Mouse (Mus musculus) heart, embryonic 14.5 days (tissue): Measurements from ENCODE around the gene Slc27a5. TPM values are rescaled to one million over a fixed set of nuclear protein-coding genes. Genes with fewer than 3 reads are reported as not detected.

Experiments
- ATAC-seq: fragments of 200-750 bp; cut with Nextera tagmentation; 2 replicates; pipeline ENCODE4 v1.8.0; 2017; ENCODE audit warnings: low read depth, moderate TSS enrichment; ENCODE audit not compliant: insufficient number of reproducible peaks, insufficient read depth, low FRiP score
- H3K27ac ChIP-seq, 2 experiments: fragments of 200-500 bp in 1 of 2; fragments of 300-500 bp in 1 of 2; sonication (generic) in 1 of 2; replicated peaks in 1 of 2; 2 replicates each; pipeline ENCODE4 v1.5.1; 2012 to 2014; ENCODE audit warnings: low read depth in 2 of 2, low read length in 2 of 2, control low read depth in 1 of 2, mild to moderate bottlenecking in 1 of 2, mixed read lengths in 1 of 2; ENCODE audit not compliant: control insufficient read depth in 1 of 2, insufficient read depth in 1 of 2
- H3K27me3 ChIP-seq: fragments of 300-500 bp; sonication (generic); 2 replicates; pipeline ENCODE4 v1.6.1; 2014; ENCODE audit warnings: mild to moderate bottlenecking, low read length, control low read depth; ENCODE audit not compliant: control insufficient read depth, insufficient read depth
- H3K36me3 ChIP-seq: fragments of 300-500 bp; sonication (generic); 2 replicates; pipeline ENCODE4 v1.6.1; 2014; ENCODE audit warnings: mild to moderate bottlenecking, control low read depth, low read length, mixed read lengths; ENCODE audit not compliant: control insufficient read depth, insufficient read depth
- H3K4me1 ChIP-seq, 2 experiments: fragments of 200-500 bp in 1 of 2; fragments of 300-500 bp in 1 of 2; sonication (generic) in 1 of 2; 2 replicates each; pipeline ENCODE4 v1.6.1; 2012 to 2014; ENCODE audit warnings: low read length in 2 of 2, control low read depth in 1 of 2, mixed read lengths in 1 of 2; ENCODE audit not compliant: control insufficient read depth in 2 of 2, insufficient read depth in 2 of 2
- H3K4me2 ChIP-seq: fragments of 300-500 bp; sonication (generic); 2 replicates; pipeline ENCODE4 v1.6.1; 2014; ENCODE audit warnings: mild to moderate bottlenecking, low read length
- H3K4me3 ChIP-seq, 2 experiments: fragments of 200-500 bp in 1 of 2; fragments of 300-500 bp in 1 of 2; sonication (generic) in 1 of 2; 2 replicates each; pipeline ENCODE4 v1.5.1; 2012 to 2014; ENCODE audit warnings: low read length in 2 of 2, mild to moderate bottlenecking in 2 of 2, control low read depth in 1 of 2, low read depth in 1 of 2, moderate library complexity in 1 of 2; ENCODE audit not compliant: control insufficient read depth in 1 of 2, insufficient read depth in 1 of 2
- H3K9ac ChIP-seq: fragments of 300-500 bp; sonication (generic); 2 replicates; pipeline ENCODE4 v1.6.1; 2014; ENCODE audit warnings: mild to moderate bottlenecking, low read length
- H3K9me3 ChIP-seq: fragments of 300-500 bp; sonication (generic); 2 replicates; pipeline ENCODE4 v1.6.1; 2016; ENCODE audit warnings: low read length, control low read depth; ENCODE audit not compliant: control insufficient read depth
- WGBS: fragments of 180-500 bp; shearing (Covaris S2); extraction: QIAGEN DNeasy Blood & Tissue Kit; methylation state at CpG from one replicate; pipeline ENCODE4 v1.1.7; 2014; 5-methylcytosine and 5-hydroxymethylcytosine counted together
- polyA plus RNA-seq: library from polyadenylated mRNA; unstranded; fragments of >200 nt; fragmentation: Nextera tagmentation; extraction: Ambion mirVana; gene quantifications from 2 replicates; pipeline ENCODE4 v1.2.1, GENCODE M21; 2014

Slc27a5 gene
- polyA plus RNA-seq, 1 experiment from 2014 or later = not detected

GRCm38 (mm10) chr7:13009143-13010004 is 11.4 kb upstream of the Slc27a5 start:
- under 1% methylated on average over 42 of the region's 42 CpGs for WGBS
- Histone ChIP-seq H3K9ac (peak overlapping the region; percentile 91), H3K27ac (peak overlapping the region; percentile 94 to 95), H3K4me3 (peak overlapping the region; percentile 76 to 84), H3K4me1 (peaks cover 6 to 13% of the 10 kb centered on the region in 2 experiments), H3K9me3 (no peaks in the 10 kb centered on the region), H3K27me3 (peaks cover 6% of the 10 kb centered on the region; the same call in 1 of the 2 replicates), H3K36me3 (peaks cover 36% of the 10 kb centered on the region), H3K4me2 (peak overlapping the region; percentile 94)
- ATAC-seq = peak; percentile 62

GRCm38 (mm10) chr7:13007341-13008092 is 9.5 kb upstream of the Slc27a5 start:
- H3K27me3 ChIP-seq = peaks cover 6% of the 10 kb centered on the region; the same call in 1 of the 2 replicates
- 43% methylated on average over 57 of the region's 57 CpGs for WGBS
- H3K36me3 ChIP-seq = peaks cover 37% of the 10 kb centered on the region
- no peak overlapping the region for H3K9ac ChIP-seq
- H3K4me3 ChIP-seq = no peak overlapping the region
- ATAC-seq = no peak
- no peak overlapping the region for H3K27ac ChIP-seq
- peaks cover 6 to 13% of the 10 kb centered on the region in 2 experiments for H3K4me1 ChIP-seq
- H3K9me3 ChIP-seq = no peaks in the 10 kb centered on the region
- no peak overlapping the region for H3K4me2 ChIP-seq

- H3K4me3 ChIP-seq = no peak overlapping the region
- no peak overlapping the region for H3K4me2 ChIP-seq
- H3K9me3 ChIP-seq = no peaks in the 10 kb centered on the region
- H3K9ac ChIP-seq = no peak overlapping the region
- peaks cover 6 to 13% of the 10 kb centered on the region in 2 experiments for H3K4me1 ChIP-seq
- peaks cover 37% of the 10 kb centered on the region for H3K36me3 ChIP-seq
- 85% methylated on average over 10 of the region's 10 CpGs for WGBS
- no peak for ATAC-seq
- H3K27ac ChIP-seq = no peak overlapping the region
- H3K27me3 ChIP-seq = peaks cover 6% of the 10 kb centered on the region; the same call in 1 of the 2 replicates
Observed at GRCm38 (mm10) chr7:13006531-13006930, 8.5 kb upstream of the Slc27a5 start.

GRCm38 (mm10) chr7:13006011-13006410 is 8.0 kb upstream of the Slc27a5 start:
- H3K27ac ChIP-seq = no peak overlapping the region
- H3K27me3 ChIP-seq = peaks cover 6% of the 10 kb centered on the region; the same call in 1 of the 2 replicates
- H3K9ac ChIP-seq = no peak overlapping the region
- 90% methylated on average over 17 of the region's 17 CpGs for WGBS
- H3K9me3 ChIP-seq = no peaks in the 10 kb centered on the region
- no peak overlapping the region for H3K4me3 ChIP-seq
- no peak overlapping the region for H3K4me2 ChIP-seq
- H3K4me1 ChIP-seq = peaks cover 6 to 13% of the 10 kb centered on the region in 2 experiments
- ATAC-seq = no peak
- peaks cover 37% of the 10 kb centered on the region for H3K36me3 ChIP-seq

- no peak for ATAC-seq
Observed at GRCm38 (mm10) chr7:13003380-13003779, 5.4 kb upstream of the Slc27a5 start.

GRCm38 (mm10) chr7:13001584-13001983 is 3.6 kb upstream of the Slc27a5 start:
- no peaks in the 10 kb centered on the region for H3K4me1 ChIP-seq
- no peak overlapping the region for H3K27ac ChIP-seq
- no peak overlapping the region for H3K9ac ChIP-seq
- H3K9me3 ChIP-seq = no peaks in the 10 kb centered on the region
- H3K27me3 ChIP-seq = no peaks in the 10 kb centered on the region
- H3K4me3 ChIP-seq = no peak overlapping the region
- ATAC-seq = no peak
- peaks cover 20% of the 10 kb centered on the region for H3K36me3 ChIP-seq
- WGBS = 57% methylated on average over 1 of the region's 1 CpGs
- H3K4me2 ChIP-seq = no peak overlapping the region

More at GRCm38 (mm10) chr7:13003380-13003779, 5.4 kb upstream of the Slc27a5 start:
- no peak overlapping the region for H3K4me3 ChIP-seq
- H3K36me3 ChIP-seq = peaks cover 37% of the 10 kb centered on the region
- WGBS = 77% methylated on average over 5 of the region's 5 CpGs
- no peak overlapping the region for H3K9ac ChIP-seq
- H3K27ac ChIP-seq = no peak overlapping the region
- H3K9me3 ChIP-seq = no peaks in the 10 kb centered on the region
- no peaks in the 10 kb centered on the region for H3K4me1 ChIP-seq
- H3K27me3 ChIP-seq = peaks cover 6% of the 10 kb centered on the region; the same call in 1 of the 2 replicates
- no peak overlapping the region for H3K4me2 ChIP-seq

- H3K9ac ChIP-seq = no peak within 1 kb of the TSS
- H3K36me3 ChIP-seq = no peaks in the 10 kb centered on the region; the same call in 1 of the 2 replicates
- 84% methylated on average over 3 of the region's 3 CpGs for WGBS
- H3K4me3 ChIP-seq = no peak within 1 kb of the TSS
- no peak for ATAC-seq
- no peaks in the 10 kb centered on the region for H3K27me3 ChIP-seq
- H3K4me1 ChIP-seq = no peaks in the 10 kb centered on the region
- no peaks in the 10 kb centered on the region for H3K9me3 ChIP-seq
- H3K4me2 ChIP-seq = no peak within 1 kb of the TSS
- H3K27ac ChIP-seq = no peak within 1 kb of the TSS
Observed at GRCm38 (mm10) chr7:12998851-12999250, 859 bp upstream of the Slc27a5 start, which contains the start of gene Trim28. Gene Trim28, plus strand, starts transcription at chr7:12999114.
